In the genomic region with DNA sequence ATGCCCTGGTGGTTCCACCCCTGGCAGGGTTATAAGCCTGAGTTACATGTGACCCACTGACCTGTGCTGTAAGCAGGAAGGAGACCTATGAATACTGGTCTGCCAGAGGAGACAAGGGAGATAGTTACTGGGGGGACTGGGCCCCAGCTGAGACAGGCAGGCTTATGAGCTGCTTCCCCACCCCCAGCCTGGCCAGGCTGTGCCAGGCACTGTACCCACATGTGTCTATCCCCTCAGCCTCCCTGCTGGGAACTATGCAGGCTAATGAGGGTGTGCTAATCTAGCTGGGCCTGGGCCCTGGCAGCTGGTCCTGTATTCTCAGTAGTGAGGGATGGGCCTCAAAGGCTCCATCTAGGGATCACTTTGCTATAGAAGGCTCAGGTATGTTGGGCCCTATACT, we compare ENCODE assay signal across 10 mouse cellular contexts. TPM values are rescaled to one million over a fixed set of nuclear protein-coding genes. Genes with fewer than 3 reads are reported as not detected.
DNase-seq lines count a peak whose midpoint lies in the region; ATAC-seq lines count a peak whose summit lies in the region.
"Had no signal": no experiment of that assay in that cellular context is flagged by ENCODE, and none has a peak within 500 bp of the region (broad histone marks: within the 10 kb centered on the region; RNA-seq: fewer than 3 reads in every experiment).

No protein-coding gene starts in this region.

- H3K4me2 ChIP-seq in forebrain, embryonic 11.5 days (ENCODE audit: low read depth, low read length, severe bottlenecking): no peak overlapping the region
- H3K4me2 ChIP-seq in midbrain, embryonic 14.5 days (ENCODE audit: low read length): peak overlapping the region; percentile 100
- H3K4me2 ChIP-seq in intestine, embryonic 16.5 days (ENCODE audit: low read depth, low read length): peak overlapping the region; percentile 96

- H3K36me3 ChIP-seq in forebrain, embryonic 10.5 days (replicated peaks): peaks cover 28% of the 10 kb centered on the region
- H3K36me3 ChIP-seq in forebrain, embryonic 11.5 days (ENCODE audit: control insufficient read depth, insufficient read depth, low read length): no peaks in the 10 kb centered on the region; the same call in 1 of the 2 replicates
- peaks cover 27% of the 10 kb centered on the region for H3K36me3 ChIP-seq in midbrain, embryonic 14.5 days (ENCODE audit: control insufficient read depth, insufficient read depth, low read length)
- peaks cover 36% of the 10 kb centered on the region for H3K36me3 ChIP-seq in midbrain, embryonic 10.5 days
- H3K36me3 ChIP-seq in intestine, embryonic 16.5 days (ENCODE audit: control insufficient read depth, insufficient read depth, low read length): peaks cover 11% of the 10 kb centered on the region

- H3K27ac ChIP-seq in forebrain, embryonic 10.5 days: no peak overlapping the region
- H3K27ac ChIP-seq in forebrain, embryonic 11.5 days (ENCODE audit: low read depth, low read length): no peak overlapping the region
- 0 out of 2 replicates have a peak overlapping the region, but pooled peaks have one; percentile 52 for H3K27ac ChIP-seq in midbrain, embryonic 14.5 days (replicated peaks; ENCODE audit: low read depth, low read length)
- no peak overlapping the region for H3K27ac ChIP-seq in midbrain, embryonic 10.5 days (replicated peaks)
- peak overlapping the region; percentile 96 for H3K27ac ChIP-seq in intestine, embryonic 16.5 days (ENCODE audit: low read length)
- H3K27ac ChIP-seq: embryonic facial prominence, embryonic 12.5 days had no signal

- peaks cover 62% of the 10 kb centered on the region for H3K4me1 ChIP-seq in forebrain, embryonic 10.5 days
- H3K4me1 ChIP-seq in forebrain, embryonic 11.5 days (replicated peaks; ENCODE audit: control insufficient read depth, insufficient read depth, low read length): peaks cover 26% of the 10 kb centered on the region
- peaks cover 59% of the 10 kb centered on the region for H3K4me1 ChIP-seq in midbrain, embryonic 14.5 days (ENCODE audit: control insufficient read depth, insufficient read depth, low read length)
- peaks cover 59% of the 10 kb centered on the region for H3K4me1 ChIP-seq in midbrain, embryonic 10.5 days
- H3K4me1 ChIP-seq in intestine, embryonic 16.5 days (ENCODE audit: control insufficient read depth, insufficient read depth, low read length): peaks cover 51% of the 10 kb centered on the region

- ATAC-seq in forebrain, embryonic 11.5 days (replicated peaks; ENCODE audit: low FRiP score): no peak
- ATAC-seq in midbrain, embryonic 14.5 days (ENCODE audit: low FRiP score, low TSS enrichment): no peak
- ATAC-seq in intestine, embryonic 16.5 days: no peak; the same call in 1 of the 2 replicates
- no peak for ATAC-seq in megakaryocyte-erythroid progenitor cell, adult 5-6 weeks (replicated peaks; ENCODE audit: low FRiP score, low TSS enrichment, poor library complexity, severe bottlenecking)

- no peak for DNase-seq in forebrain, embryonic 10.5 days (ENCODE audit: extremely low spot score, low spot score)
- DNase-seq in forebrain, embryonic 11.5 days (ENCODE audit: low spot score): no peak
- DNase-seq in midbrain, embryonic 14.5 days: no peak
- DNase-seq in midbrain, embryonic 10.5 days (ENCODE audit: low spot score): no peak
- no peak for DNase-seq in right cerebral cortex, postnatal 25 days
- DNase-seq in urinary bladder, postnatal 14 days (ENCODE audit: low spot score): no peak
- DNase-seq: B cell, adult 2 months had no signal

- no peak overlapping the region for H3K9ac ChIP-seq in forebrain, embryonic 11.5 days (ENCODE audit: low read length)
- H3K9ac ChIP-seq in midbrain, embryonic 14.5 days (replicated peaks; ENCODE audit: low read length): peak overlapping the region; percentile 16; the same call in 1 of the 2 replicates
- H3K9ac ChIP-seq in intestine, embryonic 16.5 days (ENCODE audit: low read depth, low read length): peak overlapping the region; percentile 87
- H3K9ac ChIP-seq: embryonic facial prominence, embryonic 12.5 days had no signal

- no peaks in the 10 kb centered on the region for H3K9me3 ChIP-seq in forebrain, embryonic 10.5 days
- no peaks in the 10 kb centered on the region for H3K9me3 ChIP-seq in forebrain, embryonic 11.5 days (ENCODE audit: control insufficient read depth, low read length)
- H3K9me3 ChIP-seq in midbrain, embryonic 14.5 days (ENCODE audit: control insufficient read depth, low read length): no peaks in the 10 kb centered on the region
- no peaks in the 10 kb centered on the region for H3K9me3 ChIP-seq in midbrain, embryonic 10.5 days (replicated peaks)
- no peaks in the 10 kb centered on the region for H3K9me3 ChIP-seq in intestine, embryonic 16.5 days (ENCODE audit: control insufficient read depth, low read length)
- H3K9me3 ChIP-seq: embryonic facial prominence, embryonic 12.5 days had no signal

- 0 out of 2 replicates have a peak overlapping the region, but pooled peaks have one; percentile 2 for H3K4me3 ChIP-seq in forebrain, embryonic 10.5 days
- no peak overlapping the region for H3K4me3 ChIP-seq in forebrain, embryonic 11.5 days (ENCODE audit: low read depth, low read length)
- H3K4me3 ChIP-seq in midbrain, embryonic 14.5 days (replicated peaks; ENCODE audit: low read depth, low read length): no peak overlapping the region
- H3K4me3 ChIP-seq in midbrain, embryonic 10.5 days: no peak overlapping the region
- H3K4me3 ChIP-seq in intestine, embryonic 16.5 days (ENCODE audit: low read length): peak overlapping the region; percentile 93
- H3K4me3 ChIP-seq: embryonic facial prominence, embryonic 12.5 days had no signal

- peaks cover 24% of the 10 kb centered on the region for H3K27me3 ChIP-seq in forebrain, embryonic 10.5 days (ENCODE audit: poor library complexity, severe bottlenecking)
- H3K27me3 ChIP-seq in forebrain, embryonic 11.5 days (ENCODE audit: control insufficient read depth, insufficient read depth, low read length): peaks cover 16% of the 10 kb centered on the region
- H3K27me3 ChIP-seq in midbrain, embryonic 14.5 days (ENCODE audit: control insufficient read depth, insufficient read depth, low read length): peaks cover 9% of the 10 kb centered on the region
- peaks cover 25% of the 10 kb centered on the region for H3K27me3 ChIP-seq in midbrain, embryonic 10.5 days (ENCODE audit: low read depth, poor library complexity, severe bottlenecking)
- H3K27me3 ChIP-seq in intestine, embryonic 16.5 days (replicated peaks; ENCODE audit: control insufficient read depth, insufficient read depth, low read length): peaks cover 5% of the 10 kb centered on the region; the same call in 1 of the 2 replicates

RNA-seq across cellular contexts. Expression of a gene that starts 4.8 kb away (rescaled TPM):
- polyA plus RNA-seq in forebrain, embryonic 10.5 days (2016; fragmentation: Nextera tagmentation; extraction: Ambion mirVana): 6.5 and 8.3 TPM in 2 replicates
- polyA plus RNA-seq in forebrain, embryonic 11.5 days (2014; fragmentation: Nextera tagmentation; extraction: Ambion mirVana): 4.6 and 7.3 TPM in 2 replicates
- 13.1 and 13.3 TPM in 2 replicates for polyA plus RNA-seq in midbrain, embryonic 14.5 days (2014; fragmentation: Nextera tagmentation; extraction: Ambion mirVana)
- polyA plus RNA-seq in midbrain, embryonic 10.5 days (2016; fragmentation: Nextera tagmentation; extraction: Ambion mirVana): 7.5 and 7.8 TPM in 2 replicates
- 31.7 and 38.6 TPM in 2 replicates for polyA plus RNA-seq in intestine, embryonic 16.5 days (2015; fragmentation: Nextera tagmentation; extraction: Ambion mirVana)
- 17.5 and 27.4 TPM in 2 replicates for total RNA-seq in megakaryocyte-erythroid progenitor cell, adult 5-6 weeks (2014; fragmentation: Nextera tagmentation)
- total RNA-seq in megakaryocyte-erythroid progenitor cell, adult 5-6 weeks (2017): 9.8 and 15.0 TPM in 2 replicates

RNA-seq across cellular contexts. Expression of a gene that starts 5.0 kb away (rescaled TPM):
- 231 and 247 TPM in 2 replicates for polyA plus RNA-seq in forebrain, embryonic 10.5 days (2016; fragmentation: Nextera tagmentation; extraction: Ambion mirVana)
- polyA plus RNA-seq in forebrain, embryonic 11.5 days (2014; fragmentation: Nextera tagmentation; extraction: Ambion mirVana): 222 and 238 TPM in 2 replicates
- polyA plus RNA-seq in midbrain, embryonic 14.5 days (2014; fragmentation: Nextera tagmentation; extraction: Ambion mirVana): 196 TPM in 2 replicates
- polyA plus RNA-seq in midbrain, embryonic 10.5 days (2016; fragmentation: Nextera tagmentation; extraction: Ambion mirVana): 243 and 252 TPM in 2 replicates
- 176 and 200 TPM in 2 replicates for polyA plus RNA-seq in intestine, embryonic 16.5 days (2015; fragmentation: Nextera tagmentation; extraction: Ambion mirVana)
- total RNA-seq in megakaryocyte-erythroid progenitor cell, adult 5-6 weeks (2014; fragmentation: Nextera tagmentation): 183 and 205 TPM in 2 replicates
- 81.8 and 104 TPM in 2 replicates for total RNA-seq in megakaryocyte-erythroid progenitor cell, adult 5-6 weeks (2017)

RNA-seq across cellular contexts. Expression of a gene that starts 5.0 kb away (rescaled TPM):
- polyA plus RNA-seq in forebrain, embryonic 10.5 days (2016; fragmentation: Nextera tagmentation; extraction: Ambion mirVana): 136 and 142 TPM in 2 replicates
- polyA plus RNA-seq in forebrain, embryonic 11.5 days (2014; fragmentation: Nextera tagmentation; extraction: Ambion mirVana): 116 and 126 TPM in 2 replicates
- polyA plus RNA-seq in midbrain, embryonic 14.5 days (2014; fragmentation: Nextera tagmentation; extraction: Ambion mirVana): 112 and 117 TPM in 2 replicates
- polyA plus RNA-seq in midbrain, embryonic 10.5 days (2016; fragmentation: Nextera tagmentation; extraction: Ambion mirVana): 141 and 153 TPM in 2 replicates
- polyA plus RNA-seq in intestine, embryonic 16.5 days (2015; fragmentation: Nextera tagmentation; extraction: Ambion mirVana): 91.4 and 97.3 TPM in 2 replicates
- 52.0 and 56.6 TPM in 2 replicates for total RNA-seq in megakaryocyte-erythroid progenitor cell, adult 5-6 weeks (2014; fragmentation: Nextera tagmentation)
- 31.3 and 39.0 TPM in 2 replicates for total RNA-seq in megakaryocyte-erythroid progenitor cell, adult 5-6 weeks (2017)

RNA-seq across cellular contexts. Expression of a gene that starts 12.0 kb away (rescaled TPM):
- polyA plus RNA-seq in forebrain, embryonic 10.5 days (2016; fragmentation: Nextera tagmentation; extraction: Ambion mirVana): 15.9 and 17.9 TPM in 2 replicates
- polyA plus RNA-seq in forebrain, embryonic 11.5 days (2014; fragmentation: Nextera tagmentation; extraction: Ambion mirVana): 13.6 and 15.8 TPM in 2 replicates
- 11.3 and 12.9 TPM in 2 replicates for polyA plus RNA-seq in midbrain, embryonic 14.5 days (2014; fragmentation: Nextera tagmentation; extraction: Ambion mirVana)
- polyA plus RNA-seq in midbrain, embryonic 10.5 days (2016; fragmentation: Nextera tagmentation; extraction: Ambion mirVana): 19.1 and 20.2 TPM in 2 replicates
- polyA plus RNA-seq in intestine, embryonic 16.5 days (2015; fragmentation: Nextera tagmentation; extraction: Ambion mirVana): 22.3 and 23.1 TPM in 2 replicates
- 14.3 and 19.6 TPM in 2 replicates for total RNA-seq in megakaryocyte-erythroid progenitor cell, adult 5-6 weeks (2014; fragmentation: Nextera tagmentation)
- 4.3 and 9.1 TPM in 2 replicates for total RNA-seq in megakaryocyte-erythroid progenitor cell, adult 5-6 weeks (2017)

RNA-seq across cellular contexts. Expression of a gene that starts 20.6 kb away (rescaled TPM):
- polyA plus RNA-seq in forebrain, embryonic 10.5 days (2016; fragmentation: Nextera tagmentation; extraction: Ambion mirVana): 6.9 and 7.0 TPM in 2 replicates
- 5.1 and 5.8 TPM in 2 replicates for polyA plus RNA-seq in forebrain, embryonic 11.5 days (2014; fragmentation: Nextera tagmentation; extraction: Ambion mirVana)
- 3.7 and 5.1 TPM in 2 replicates for polyA plus RNA-seq in midbrain, embryonic 14.5 days (2014; fragmentation: Nextera tagmentation; extraction: Ambion mirVana)
- 7.2 and 8.6 TPM in 2 replicates for polyA plus RNA-seq in midbrain, embryonic 10.5 days (2016; fragmentation: Nextera tagmentation; extraction: Ambion mirVana)
- 7.3 and 9.3 TPM in 2 replicates for polyA plus RNA-seq in intestine, embryonic 16.5 days (2015; fragmentation: Nextera tagmentation; extraction: Ambion mirVana)
- total RNA-seq in megakaryocyte-erythroid progenitor cell, adult 5-6 weeks (2014; fragmentation: Nextera tagmentation): 15.3 and 21.7 TPM in 2 replicates
- 3.3 and 4.9 TPM in 2 replicates for total RNA-seq in megakaryocyte-erythroid progenitor cell, adult 5-6 weeks (2017)

Comparison
In these comparisons a context has a peak if more than half of its experiments do, and no peak if none do; other contexts are left out.
1. H3K27ac ChIP-seq: peak in midbrain, embryonic 14.5 days (single experiment) and intestine, embryonic 16.5 days (single experiment); none in forebrain, embryonic 10.5 days (single experiment), forebrain, embryonic 11.5 days (single experiment) and midbrain, embryonic 10.5 days (single experiment).
2. H3K4me3 ChIP-seq: peak in forebrain, embryonic 10.5 days (single experiment) and intestine, embryonic 16.5 days (single experiment); none in forebrain, embryonic 11.5 days (single experiment), midbrain, embryonic 14.5 days (single experiment) and midbrain, embryonic 10.5 days (single experiment).